Mouse (Mus musculus): Measurements from ENCODE around the gene 5730596B20Rik.

- TF ChIP-seq CTCF (IDR thresholded peaks at IDR 0.05; ENCODE audit: extremely low read depth, insufficient read depth, low read length) (peak; percentile 30; the same call in 1 of the 2 replicates), POLR2A (IDR thresholded peaks at IDR 0.05; ENCODE audit: extremely low read depth, insufficient read depth, low read length) (no peak)
Observed at GRCm38 (mm10) chr6:52211170-52211935, 34.1 kb downstream of the 5730596B20Rik start.

All from cortical plate, adult 2 months (tissue).